Mouse (Mus musculus) layer of hippocampus, adult 18-20 months (tissue): ENCODE data around the gene Emp1. TPM values are rescaled to one million over a fixed set of nuclear protein-coding genes. Genes with fewer than 3 reads are reported as not detected.

Source experiments
- DNase-seq, 2 experiments: peaks; one replicate each; pipeline ENCODE4 v3.0.0; 2022; ENCODE audit warnings: low spot score in 2 of 2
- total RNA-seq, 2 experiments: library from RNA; stranded (reverse); gene quantifications; 2 replicates each; pipeline ENCODE4 v1.2.3; 2021

Gene Emp1
- total RNA-seq, 2 experiments from 2014 or later: 2.8 to 3.0 TPM

GRCm38 (mm10) chr6:135407323-135407722, 45.0 kb downstream of the Emp1 start:
- DNase-seq: no peak

GRCm38 (mm10) chr6:135411712-135412319, 49.5 kb downstream of the Emp1 start:
- DNase-seq: no peak

GRCm38 (mm10) chr6:135412649-135413048, 50.3 kb downstream of the Emp1 start:
- DNase-seq: no peak

GRCm38 (mm10) chr6:135417459-135417858, 55.1 kb downstream of the Emp1 start:
- peak; percentile 64 to 88 for DNase-seq

- no peak for DNase-seq
Measured at GRCm38 (mm10) chr6:135418223-135418824, 56.0 kb downstream of the Emp1 start.

GRCm38 (mm10) chr6:135428246-135428645, 65.9 kb downstream of the Emp1 start:
- no peak for DNase-seq

GRCm38 (mm10) chr6:135429268-135429909, 67.0 kb downstream of the Emp1 start:
- DNase-seq: no peak

GRCm38 (mm10) chr6:135430441-135430970, 68.2 kb downstream of the Emp1 start:
- DNase-seq: no peak

Other genes with a start within 250 kb of the Emp1 start
- gene Gprc5d, start 244.3 kb upstream of the Emp1 start, total RNA-seq: under 1 TPM in 1 of 2 experiments, not detected in 1; 0.25 TPM
- 100 to 1,000 TPM; 169 to 171 TPM for gene Fam234b, start 164.6 kb upstream of the Emp1 start, total RNA-seq
- 10 to 100 TPM; 84.3 to 93.4 TPM for gene Hebp1, start 164.5 kb upstream of the Emp1 start, total RNA-seq
- not detected for gene Gsg1, start 108.2 kb upstream of the Emp1 start, total RNA-seq
- gene Pbp2, start 52.1 kb upstream of the Emp1 start, total RNA-seq: not detected